Mouse (Mus musculus) MEL (cell line): ENCODE data around the gene Hvcn1. TPM values are rescaled to one million over a fixed set of nuclear protein-coding genes. Genes with fewer than 3 reads are reported as not detected.

Experiments used
- DNase-seq: peaks from one replicate; pipeline ENCODE4 v3.0.0; 2011; ENCODE audit warnings: low read depth, low spot score
- H3K27ac ChIP-seq: 2 replicates; pipeline ENCODE4 v1.5.1; 2012; ENCODE audit warnings: low read depth, mild to moderate bottlenecking, control low read depth, low read length, moderate library complexity; ENCODE audit not compliant: control insufficient read depth
- H3K27me3 ChIP-seq, 2 experiments: fragments of 150-350 bp in 1 of 2; sonication (generic) in 1 of 2; 2 replicates each; pipeline ENCODE4 v1.6.1; 2012; ENCODE audit warnings: low read length in 2 of 2, mild to moderate bottlenecking in 2 of 2, improper control_type of control experiment in 1 of 2, moderate library complexity in 1 of 2; ENCODE audit not compliant: insufficient read depth in 2 of 2, control insufficient read depth in 1 of 2
- H3K36me3 ChIP-seq, 2 experiments: 2 replicates each; pipeline ENCODE4 v1.6.1; 2012 to 2014; ENCODE audit warnings: low read length in 2 of 2, improper control_type of control experiment in 1 of 2, inconsistent platforms in 1 of 2, mild to moderate bottlenecking in 1 of 2; ENCODE audit not compliant: insufficient read depth in 2 of 2, control insufficient read depth in 1 of 2
- H3K4me1 ChIP-seq, 2 experiments: fragments of 150-350 bp in 1 of 2; sonication (generic) in 1 of 2; 2 replicates each; pipeline ENCODE4 v1.6.1; 2012; ENCODE audit warnings: low read length in 2 of 2, improper control_type of control experiment in 1 of 2, mild to moderate bottlenecking in 1 of 2; ENCODE audit not compliant: insufficient read depth in 2 of 2, control insufficient read depth in 1 of 2
- H3K4me3 ChIP-seq, 2 experiments: fragments of 150-350 bp in 1 of 2; sonication (generic) in 1 of 2; 2 replicates each; pipeline ENCODE4 v1.5.1; 2012; ENCODE audit warnings: low read depth in 2 of 2, low read length in 2 of 2, mild to moderate bottlenecking in 2 of 2, moderate library complexity in 2 of 2, control low read depth in 1 of 2, improper control_type of control experiment in 1 of 2; ENCODE audit not compliant: control insufficient read depth in 1 of 2, insufficient read depth in 1 of 2
- H3K79me2 ChIP-seq: 2 replicates; pipeline ENCODE4 v1.6.1; 2012; ENCODE audit warnings: mild to moderate bottlenecking, low read length, moderate library complexity; ENCODE audit not compliant: control insufficient read depth, poor library complexity, insufficient read depth
- H3K9ac ChIP-seq: 2 replicates; pipeline ENCODE4 v1.6.1; 2012; ENCODE audit warnings: low read depth, mild to moderate bottlenecking, control low read depth, low read length, moderate library complexity; ENCODE audit not compliant: control insufficient read depth, poor library complexity, severe bottlenecking
- H3K9me3 ChIP-seq: fragments of 150-350 bp; sonication (generic); replicated peaks from 2 replicates; pipeline ENCODE4 v1.6.1; 2012; ENCODE audit warnings: mild to moderate bottlenecking, low read length, improper control_type of control experiment, moderate library complexity; ENCODE audit not compliant: insufficient read depth
- BHLHE40 ChIP-seq: IDR thresholded peaks from 2 replicates; pipeline ENCODE4 v1.6.1; 2012; ENCODE audit warnings: low read depth, mild to moderate bottlenecking, inconsistent platforms, low read length, improper control_type of control experiment, borderline replicate concordance
- CHD1 ChIP-seq: IDR thresholded peaks from 2 replicates; pipeline ENCODE4 v1.6.1; 2012; ENCODE audit warnings: low read depth, mild to moderate bottlenecking, inconsistent platforms, low read length, improper control_type of control experiment
- ELF1 ChIP-seq: IDR thresholded peaks from 2 replicates; pipeline ENCODE4 v1.6.1; 2014; ENCODE audit warnings: low read depth, mild to moderate bottlenecking, inconsistent platforms, low read length, improper control_type of control experiment, moderate library complexity
- EP300 ChIP-seq, 2 experiments: IDR thresholded peaks; 2 replicates each; pipeline ENCODE4 v1.6.1; 2011; ENCODE audit warnings: improper control_type of control experiment in 2 of 2, low read length in 2 of 2, low read depth in 1 of 2, mild to moderate bottlenecking in 1 of 2
- ETS1 ChIP-seq: IDR thresholded peaks from 2 replicates; pipeline ENCODE4 v1.6.1; 2012; ENCODE audit warnings: low read depth, mild to moderate bottlenecking, inconsistent platforms, low read length, improper control_type of control experiment, moderate library complexity
- GABPA ChIP-seq: IDR thresholded peaks from 2 replicates; pipeline ENCODE4 v1.6.1; 2012; ENCODE audit warnings: low read depth, mild to moderate bottlenecking, inconsistent platforms, low read length, improper control_type of control experiment, moderate library complexity
- KAT2A ChIP-seq: conservative IDR thresholded peaks from 2 replicates; pipeline ENCODE4 v1.6.1; 2012; ENCODE audit warnings: low read depth, low read length, improper control_type of control experiment, inconsistent platforms
- MXI1 ChIP-seq: IDR thresholded peaks from 2 replicates; pipeline ENCODE4 v1.6.1; 2011; ENCODE audit warnings: mild to moderate bottlenecking, low read depth, low read length, improper control_type of control experiment
- MYB ChIP-seq: IDR thresholded peaks from 2 replicates; pipeline ENCODE4 v1.6.1; 2011; ENCODE audit warnings: mild to moderate bottlenecking, low read depth, low read length, improper control_type of control experiment
- NELFE ChIP-seq: IDR thresholded peaks from 2 replicates; pipeline ENCODE4 v1.6.1; 2011; ENCODE audit warnings: low read depth, low read length, improper control_type of control experiment
- POLR2A ChIP-seq, 2 experiments: IDR thresholded peaks; 2 replicates each; pipeline ENCODE4 v1.6.1; 2011 to 2012; ENCODE audit warnings: low read length in 2 of 2, mild to moderate bottlenecking in 2 of 2, control low read depth in 1 of 2, improper control_type of control experiment in 1 of 2, low read depth in 1 of 2, moderate library complexity in 1 of 2; ENCODE audit not compliant: control insufficient read depth in 1 of 2, insufficient read depth in 1 of 2, poor library complexity in 1 of 2
- POLR2AphosphoS2 ChIP-seq: IDR thresholded peaks from 2 replicates; pipeline ENCODE4 v1.6.1; 2011; ENCODE audit warnings: low read length, improper control_type of control experiment
- POLR2AphosphoS5 ChIP-seq: IDR thresholded peaks from 2 replicates; pipeline ENCODE4 v1.6.1; 2012; ENCODE audit warnings: low read depth, borderline replicate concordance, mild to moderate bottlenecking, inconsistent platforms, low read length, moderate library complexity, mixed read lengths
- RAD21 ChIP-seq: IDR thresholded peaks from 2 replicates; pipeline ENCODE4 v1.6.1; 2011; ENCODE audit warnings: mild to moderate bottlenecking, low read depth, low read length, improper control_type of control experiment
- RCOR1 ChIP-seq: IDR thresholded peaks from 2 replicates; pipeline ENCODE4 v1.6.1; 2012; ENCODE audit warnings: low read depth, mild to moderate bottlenecking, inconsistent platforms, low read length, improper control_type of control experiment
- SIN3A ChIP-seq: IDR thresholded peaks from 2 replicates; pipeline ENCODE4 v1.6.1; 2012; ENCODE audit warnings: low read length, improper control_type of control experiment, inconsistent platforms
- TAL1 ChIP-seq: IDR thresholded peaks from 2 replicates; pipeline ENCODE4 v1.6.1; 2012; ENCODE audit warnings: mild to moderate bottlenecking, inconsistent platforms, low read length, moderate library complexity, mixed read lengths
- TBP ChIP-seq: IDR thresholded peaks from 2 replicates; pipeline ENCODE4 v1.8.0; 2011; ENCODE audit warnings: low read depth, low read length, improper control_type of control experiment
- TCF12 ChIP-seq: IDR thresholded peaks from 2 replicates; pipeline ENCODE4 v1.6.1; 2014; ENCODE audit warnings: low read depth, mild to moderate bottlenecking, inconsistent platforms, low read length, improper control_type of control experiment, moderate library complexity
- USF2 ChIP-seq, 2 experiments: IDR thresholded peaks; 2 replicates each; pipeline ENCODE4 v1.6.1; 2011 to 2012; ENCODE audit warnings: improper control_type of control experiment in 2 of 2, low read length in 2 of 2, borderline replicate concordance in 1 of 2, inconsistent platforms in 1 of 2, low read depth in 1 of 2, mild to moderate bottlenecking in 1 of 2; ENCODE audit not compliant: insufficient read depth in 1 of 2
- ZC3H11A ChIP-seq: IDR thresholded peaks from 2 replicates; pipeline ENCODE4 v1.6.1; 2012; ENCODE audit warnings: low read depth, mild to moderate bottlenecking, inconsistent platforms, low read length, improper control_type of control experiment
- ZKSCAN1 ChIP-seq: IDR thresholded peaks from 2 replicates; pipeline ENCODE4 v1.6.1; 2012; ENCODE audit warnings: low read depth, mild to moderate bottlenecking, inconsistent platforms, low read length, improper control_type of control experiment, moderate library complexity
- ZMIZ1 ChIP-seq: IDR thresholded peaks from 2 replicates; pipeline ENCODE4 v1.6.1; 2012; ENCODE audit warnings: low read depth, mild to moderate bottlenecking, inconsistent platforms, low read length, improper control_type of control experiment, moderate library complexity
- ZNF384 ChIP-seq: IDR thresholded peaks from 2 replicates; pipeline ENCODE4 v1.6.1; 2012; ENCODE audit warnings: low read depth, mild to moderate bottlenecking, inconsistent platforms, low read length, improper control_type of control experiment
- polyA plus RNA-seq, 2 experiments: library from polyadenylated mRNA; stranded (reverse) in 1 of 2; unstranded in 1 of 2; fragments of >175 nt in 1 of 2; fragments of >200 nt in 1 of 2; gene quantifications; 2 replicates each; pipeline versions ENCODE4 v1.2.1 to v1.2.4; 2012; ENCODE audit warnings: low replicate concordance in 2 of 2, low read depth in 1 of 2; ENCODE audit not compliant: insufficient read length in 2 of 2, insufficient read depth in 1 of 2, missing spikeins in 1 of 2
- total RNA-seq: library from RNA; depleted of rRNA; stranded (reverse); fragments of 300-350 nt; gene quantifications from 2 replicates; pipeline ENCODE4 v1.2.3, GENCODE M21; 2012

Hvcn1 gene
- total and polyA plus RNA-seq, 3 experiments = 8.4 to 13.5 TPM; not detected in 1

DNA sequence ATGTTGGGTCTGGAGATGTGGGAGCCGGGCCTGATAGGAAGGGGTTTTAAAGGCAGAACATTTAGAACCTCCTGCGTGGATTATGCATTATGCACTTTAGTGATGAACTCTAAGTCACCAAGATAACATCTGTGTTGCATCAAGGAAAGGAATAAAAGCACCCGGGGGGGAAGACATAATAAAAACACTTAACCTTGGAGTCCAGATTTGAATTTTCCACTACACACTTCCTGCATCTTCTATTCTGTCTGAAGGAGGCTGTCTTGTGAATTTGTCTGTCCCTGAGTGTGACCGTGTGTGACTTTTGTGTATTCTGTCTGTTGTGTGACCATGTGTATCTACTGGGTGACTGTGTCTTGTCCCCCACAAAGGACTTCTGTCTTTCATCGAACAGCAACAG lies 25.4 kb downstream of the Hvcn1 start:
- H3K9ac ChIP-seq = no peak overlapping the region
- no peak overlapping the region for H3K27ac ChIP-seq
- H3K4me1 ChIP-seq = no peaks in the 10 kb centered on the region
- TF ChIP-seq BHLHE40 (no peak), POLR2A (IDR thresholded peaks at IDR 0.05; ENCODE audit: control insufficient read depth in 1 of 2, insufficient read depth in 1 of 2, low read depth in 1 of 2, low read length in 2 of 2, poor library complexity in 1 of 2) (no peak), TAL1 (no peak), GABPA (no peak), MYB (no peak), ELF1 (no peak), ZMIZ1 (no peak), POLR2AphosphoS2 (no peak), MXI1 (no peak), CHD1 (no peak), ZNF384 (no peak)
- H3K79me2 ChIP-seq = no peaks in the 10 kb centered on the region
- no peak overlapping the region for H3K4me3 ChIP-seq
- H3K9me3 ChIP-seq = no peaks in the 10 kb centered on the region
- no peaks in the 10 kb centered on the region for H3K36me3 ChIP-seq
- no peaks in the 10 kb centered on the region for H3K27me3 ChIP-seq
- no peak for DNase-seq

GRCm38 (mm10) chr5:122233077-122233581 lies 26.5 kb downstream of the Hvcn1 start:
- no peak for TF ChIP-seq USF2 (IDR thresholded peaks at IDR 0.05; ENCODE audit: borderline replicate concordance in 1 of 2, insufficient read depth in 1 of 2, low read depth in 1 of 2, low read length in 2 of 2)
- TF ChIP-seq MXI1 = no peak
- no peak for TF ChIP-seq RCOR1
- TF ChIP-seq ZNF384 = no peak
- no peak for TF ChIP-seq KAT2A
- no peak for TF ChIP-seq ETS1
- TF ChIP-seq ZKSCAN1 = no peak
- no peak for TF ChIP-seq NELFE
- TF ChIP-seq RAD21 = no peak
- no peak for TF ChIP-seq EP300 (IDR thresholded peaks at IDR 0.05; ENCODE audit: low read depth in 1 of 2, low read length in 2 of 2)
- no peak for TF ChIP-seq TCF12
- TF ChIP-seq ZC3H11A = no peak
- TF ChIP-seq SIN3A = no peak
- TF ChIP-seq POLR2AphosphoS2 = no peak
- TF ChIP-seq POLR2A (IDR thresholded peaks at IDR 0.05; ENCODE audit: control insufficient read depth in 1 of 2, insufficient read depth in 1 of 2, low read depth in 1 of 2, low read length in 2 of 2, poor library complexity in 1 of 2) = no peak
- TF ChIP-seq BHLHE40 = no peak
- TF ChIP-seq POLR2AphosphoS5 = no peak
- no peak for TF ChIP-seq TBP
- Histone ChIP-seq H3K27ac (no peak overlapping the region), H3K36me3 (no peaks in the 10 kb centered on the region), H3K27me3 (no peaks in the 10 kb centered on the region), H3K4me3 (no peak overlapping the region), H3K79me2 (no peaks in the 10 kb centered on the region), H3K4me1 (no peaks in the 10 kb centered on the region), H3K9ac (no peak overlapping the region), H3K9me3 (no peaks in the 10 kb centered on the region)
- no peak for DNase-seq
